Mouse (Mus musculus) MEL (cell line): ENCODE data around the gene Kat8.

Experiments
- CHD1 ChIP-seq: IDR thresholded peaks from 2 replicates; pipeline ENCODE4 v1.6.1; 2012; ENCODE audit warnings: low read depth, mild to moderate bottlenecking, inconsistent platforms, low read length, improper control_type of control experiment
- CTCF ChIP-seq, 3 experiments: IDR thresholded peaks in 2 of 3; conservative IDR thresholded peaks in 1 of 3; 2 replicates each; pipeline ENCODE4 v1.5.1; 2011 to 2012; ENCODE audit warnings: low read length in 3 of 3, low read depth in 2 of 3, mild to moderate bottlenecking in 2 of 3, improper control_type of control experiment in 1 of 3, inconsistent platforms in 1 of 3, mixed read lengths in 1 of 3, moderate library complexity in 1 of 3; ENCODE audit not compliant: control insufficient read depth in 1 of 3, insufficient read depth in 1 of 3, poor library complexity in 1 of 3, severe bottlenecking in 1 of 3
- GATA1 ChIP-seq: IDR thresholded peaks from 2 replicates; pipeline ENCODE4 v1.6.1; 2011; ENCODE audit warnings: low read depth, low read length, improper control_type of control experiment
- HCFC1 ChIP-seq: IDR thresholded peaks from 2 replicates; pipeline ENCODE4 v1.6.1; 2012; ENCODE audit warnings: low read depth, mild to moderate bottlenecking, inconsistent platforms, low read length, improper control_type of control experiment, moderate library complexity
- NELFE ChIP-seq: IDR thresholded peaks from 2 replicates; pipeline ENCODE4 v1.6.1; 2011; ENCODE audit warnings: low read depth, low read length, improper control_type of control experiment
- NRF1 ChIP-seq: IDR thresholded peaks from 2 replicates; pipeline ENCODE4 v1.6.1; 2014; ENCODE audit warnings: low read depth, mild to moderate bottlenecking, inconsistent platforms, low read length, improper control_type of control experiment, moderate library complexity; ENCODE audit not compliant: poor library complexity, insufficient read depth, severe bottlenecking
- POLR2A ChIP-seq, 2 experiments: IDR thresholded peaks; 2 replicates each; pipeline ENCODE4 v1.6.1; 2011 to 2012; ENCODE audit warnings: low read length in 2 of 2, mild to moderate bottlenecking in 2 of 2, control low read depth in 1 of 2, improper control_type of control experiment in 1 of 2, low read depth in 1 of 2, moderate library complexity in 1 of 2; ENCODE audit not compliant: control insufficient read depth in 1 of 2, insufficient read depth in 1 of 2, poor library complexity in 1 of 2
- POLR2AphosphoS5 ChIP-seq: IDR thresholded peaks from 2 replicates; pipeline ENCODE4 v1.6.1; 2012; ENCODE audit warnings: low read depth, borderline replicate concordance, mild to moderate bottlenecking, inconsistent platforms, low read length, moderate library complexity, mixed read lengths
- TAL1 ChIP-seq: IDR thresholded peaks from 2 replicates; pipeline ENCODE4 v1.6.1; 2012; ENCODE audit warnings: mild to moderate bottlenecking, inconsistent platforms, low read length, moderate library complexity, mixed read lengths
- TBP ChIP-seq: IDR thresholded peaks from 2 replicates; pipeline ENCODE4 v1.8.0; 2011; ENCODE audit warnings: low read depth, low read length, improper control_type of control experiment
- USF1 ChIP-seq: IDR thresholded peaks from 2 replicates; pipeline ENCODE4 v1.6.1; 2014; ENCODE audit warnings: low read depth, mild to moderate bottlenecking, inconsistent platforms, low read length, improper control_type of control experiment, moderate library complexity
- USF2 ChIP-seq, 2 experiments: IDR thresholded peaks; 2 replicates each; pipeline ENCODE4 v1.6.1; 2011 to 2012; ENCODE audit warnings: improper control_type of control experiment in 2 of 2, low read length in 2 of 2, borderline replicate concordance in 1 of 2, inconsistent platforms in 1 of 2, low read depth in 1 of 2, mild to moderate bottlenecking in 1 of 2; ENCODE audit not compliant: insufficient read depth in 1 of 2
- ZC3H11A ChIP-seq: IDR thresholded peaks from 2 replicates; pipeline ENCODE4 v1.6.1; 2012; ENCODE audit warnings: low read depth, mild to moderate bottlenecking, inconsistent platforms, low read length, improper control_type of control experiment
- ZMIZ1 ChIP-seq: IDR thresholded peaks from 2 replicates; pipeline ENCODE4 v1.6.1; 2012; ENCODE audit warnings: low read depth, mild to moderate bottlenecking, inconsistent platforms, low read length, improper control_type of control experiment, moderate library complexity

DNA sequence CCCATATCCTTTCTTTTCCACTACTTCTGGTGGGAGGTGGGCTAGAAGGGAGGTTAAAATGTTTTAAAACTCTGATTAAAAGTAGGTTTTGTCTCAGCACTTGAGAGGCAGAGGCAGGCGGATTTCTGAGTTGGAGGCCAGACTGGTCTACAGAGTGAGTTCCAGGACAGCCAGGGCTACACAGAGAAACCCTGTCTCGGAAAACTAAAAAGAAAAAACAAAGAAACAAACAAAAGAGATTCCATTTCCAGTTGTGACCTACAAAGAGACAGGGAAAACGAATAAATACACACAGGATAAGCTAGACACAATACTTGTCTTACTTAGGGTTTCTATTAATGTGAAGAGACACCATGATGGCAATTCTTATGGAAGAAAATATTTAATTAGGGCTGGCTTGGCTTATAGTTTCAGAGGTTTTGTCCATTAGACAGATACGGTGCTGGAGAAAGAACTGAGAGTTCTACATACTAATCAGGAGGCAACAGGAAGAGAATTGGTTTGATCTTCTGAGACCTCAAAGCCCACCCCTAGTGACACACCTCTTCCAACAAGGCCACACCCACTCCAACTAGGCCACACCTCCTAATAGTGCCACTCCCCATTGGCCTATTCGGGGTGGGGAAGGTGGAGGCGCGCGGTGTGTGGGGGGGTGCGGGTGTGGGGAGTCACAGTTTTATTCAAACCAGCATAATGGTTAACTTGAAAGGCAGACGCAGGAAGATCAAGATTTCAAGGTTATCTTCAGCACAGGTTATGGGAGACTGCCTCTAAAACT is 13.9 kb upstream of the Kat8 start:
- peak in 1 of 2 experiments; percentile 34; a peak in 1 of 4 replicates for TF ChIP-seq POLR2A (IDR thresholded peaks at IDR 0.05; ENCODE audit: control insufficient read depth in 1 of 2, insufficient read depth in 1 of 2, low read depth in 1 of 2, low read length in 2 of 2, poor library complexity in 1 of 2)
- no peak for TF ChIP-seq NELFE
- no peak for TF ChIP-seq CTCF (IDR thresholded peaks at IDR 0.05 in 2 of 3, conservative IDR thresholded peaks at IDR 0.05 in 1 of 3; ENCODE audit: control insufficient read depth in 1 of 3, insufficient read depth in 1 of 3, low read depth in 2 of 3, low read length in 3 of 3, poor library complexity in 1 of 3, severe bottlenecking in 1 of 3)
- TF ChIP-seq POLR2AphosphoS5, result no peak
- no peak for TF ChIP-seq ZC3H11A
- TF ChIP-seq TAL1, result no peak
- no peak for TF ChIP-seq USF2 (IDR thresholded peaks at IDR 0.05; ENCODE audit: borderline replicate concordance in 1 of 2, insufficient read depth in 1 of 2, low read depth in 1 of 2, low read length in 2 of 2)
- no peak for TF ChIP-seq GATA1
- TF ChIP-seq NRF1, result no peak
- no peak for TF ChIP-seq USF1
- TF ChIP-seq TBP, result peak; percentile 76
- no peak for TF ChIP-seq CHD1
- peak; percentile 16; the same call in 1 of the 2 replicates for TF ChIP-seq HCFC1
- peak; percentile 98 for TF ChIP-seq ZMIZ1
